Mouse (Mus musculus) E14TG2a.4 (cell line): ENCODE data around the gene Mn1.

Source experiments
- H3K27me3 ChIP-seq: 2 replicates; pipeline ENCODE4 v1.6.1; 2014; ENCODE audit warnings: low read length, control low read depth; ENCODE audit not compliant: insufficient read depth
- H3K36me3 ChIP-seq: 2 replicates; pipeline ENCODE4 v1.6.1; 2014; ENCODE audit warnings: low read length, control low read depth; ENCODE audit not compliant: insufficient read depth
- H3K4me1 ChIP-seq: replicated peaks from 2 replicates; pipeline ENCODE4 v1.6.1; 2014; ENCODE audit warnings: low read depth, low read length, control low read depth
- H3K4me3 ChIP-seq: replicated peaks from 2 replicates; pipeline ENCODE4 v1.5.1; 2014; ENCODE audit warnings: mild to moderate bottlenecking, low read length
- H3K9me3 ChIP-seq: 2 replicates; pipeline ENCODE4 v1.6.1; 2014; ENCODE audit warnings: low read length, control low read depth
- CTCF ChIP-seq: conservative IDR thresholded peaks from 2 replicates; pipeline ENCODE4 v1.5.1; 2014; ENCODE audit warnings: low read length
- NANOG ChIP-seq: IDR thresholded peaks from 2 replicates; pipeline ENCODE4 v1.6.1; 2014; ENCODE audit warnings: borderline replicate concordance, low read length, mixed read lengths
- POU5F1 ChIP-seq: IDR thresholded peaks from 2 replicates; pipeline ENCODE4 v1.6.1; 2014; ENCODE audit warnings: low read length, borderline replicate concordance

Mn1 gene

GRCm38 (mm10) chr5:111401879-111402650, 15.1 kb upstream of the Mn1 start:
- TF ChIP-seq POU5F1 (no peak), CTCF (no peak), NANOG (no peak)
- Histone ChIP-seq H3K27me3 (peaks cover 50% of the 10 kb centered on the region), H3K36me3 (no peaks in the 10 kb centered on the region), H3K4me3 (no peak overlapping the region), H3K9me3 (no peaks in the 10 kb centered on the region), H3K4me1 (peaks cover 36% of the 10 kb centered on the region)

DNA sequence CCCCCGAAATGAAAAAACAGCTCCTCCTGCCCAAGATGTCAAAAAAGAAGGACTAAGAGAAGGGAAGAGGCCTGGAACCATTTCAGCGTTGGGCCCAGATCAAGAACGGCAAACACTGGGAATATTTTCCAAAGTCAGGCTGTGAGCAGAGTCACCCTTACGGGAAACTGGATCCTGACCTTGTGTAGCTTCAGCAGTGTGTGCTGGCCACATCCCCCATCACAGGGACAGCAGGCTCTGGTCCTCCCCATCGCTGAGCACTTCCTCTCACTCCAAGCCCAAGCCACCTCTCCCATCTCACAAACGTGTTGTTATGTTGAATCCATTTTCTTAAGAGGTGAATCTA, 14.5 kb upstream of the Mn1 start:
- Histone ChIP-seq H3K9me3 (no peaks in the 10 kb centered on the region), H3K27me3 (peaks cover 46% of the 10 kb centered on the region), H3K36me3 (no peaks in the 10 kb centered on the region), H3K4me3 (no peak overlapping the region), H3K4me1 (peaks cover 36% of the 10 kb centered on the region)
- TF ChIP-seq POU5F1 (no peak), CTCF (no peak), NANOG (no peak)

GRCm38 (mm10) chr5:111404721-111405120, 12.4 kb upstream of the Mn1 start:
- Histone ChIP-seq H3K36me3 (no peaks in the 10 kb centered on the region), H3K27me3 (peaks cover 48% of the 10 kb centered on the region), H3K4me3 (no peak overlapping the region), H3K9me3 (no peaks in the 10 kb centered on the region), H3K4me1 (peaks cover 27% of the 10 kb centered on the region)
- TF ChIP-seq NANOG (no peak), POU5F1 (no peak), CTCF (no peak)

- no peak for TF ChIP-seq CTCF
- no peak for TF ChIP-seq NANOG
- Histone ChIP-seq H3K4me1 (peaks cover 13% of the 10 kb centered on the region), H3K9me3 (no peaks in the 10 kb centered on the region), H3K36me3 (no peaks in the 10 kb centered on the region), H3K27me3 (peaks cover 41% of the 10 kb centered on the region), H3K4me3 (no peak overlapping the region)
These were observed 8.6 kb upstream of the Mn1 start for GRCm38 (mm10) chr5:111408470-111409105.

- H3K36me3 ChIP-seq = no peaks in the 10 kb centered on the region
- peaks cover 18% of the 10 kb centered on the region for H3K4me1 ChIP-seq
- peaks cover 50% of the 10 kb centered on the region for H3K27me3 ChIP-seq
- no peaks in the 10 kb centered on the region for H3K9me3 ChIP-seq
- TF ChIP-seq CTCF = peak; percentile 37
- no peak for TF ChIP-seq NANOG
- H3K4me3 ChIP-seq = no peak overlapping the region
These were observed 7.6 kb upstream of the Mn1 start for GRCm38 (mm10) chr5:111409412-111410044.

- TF ChIP-seq CTCF (no peak), NANOG (no peak), POU5F1 (no peak)
- H3K9me3 ChIP-seq = no peaks in the 10 kb centered on the region
- H3K4me1 ChIP-seq = peaks cover 18% of the 10 kb centered on the region
These were observed 6.5 kb upstream of the Mn1 start for GRCm38 (mm10) chr5:111410665-111411064.

DNA sequence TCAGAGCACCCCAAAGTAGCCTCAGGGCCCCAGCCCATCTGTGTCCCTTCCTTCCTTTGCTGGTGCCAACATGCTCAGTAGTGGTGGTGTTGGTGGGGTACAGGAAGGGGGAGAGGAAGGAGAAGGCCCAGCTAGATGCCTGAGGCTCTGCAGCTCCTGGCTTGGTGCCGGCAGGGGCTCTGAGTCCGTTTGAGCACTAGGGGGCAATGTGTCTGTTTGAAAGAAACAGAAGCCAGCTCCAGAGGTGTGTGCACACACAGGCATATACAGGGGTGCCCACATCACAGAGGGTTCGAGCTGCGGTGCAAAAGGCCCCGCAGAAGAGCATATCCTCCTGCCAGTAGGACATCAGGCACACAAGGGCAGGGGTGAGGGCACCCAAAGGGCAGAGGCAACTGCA, 3.0 kb upstream of the Mn1 start:
- Histone ChIP-seq H3K9me3 (no peaks in the 10 kb centered on the region), H3K4me3 (no peak overlapping the region), H3K27me3 (peaks cover 79% of the 10 kb centered on the region), H3K4me1 (peaks cover 29% of the 10 kb centered on the region), H3K36me3 (no peaks in the 10 kb centered on the region)
- no peak for TF ChIP-seq NANOG
- TF ChIP-seq POU5F1 = no peak
- TF ChIP-seq CTCF = peak; percentile 46

More at GRCm38 (mm10) chr5:111410665-111411064, 6.5 kb upstream of the Mn1 start:
- no peak overlapping the region for H3K4me3 ChIP-seq
- H3K36me3 ChIP-seq = no peaks in the 10 kb centered on the region
- peaks cover 59% of the 10 kb centered on the region for H3K27me3 ChIP-seq

GRCm38 (mm10) chr5:111414770-111415249, 2.4 kb upstream of the Mn1 start:
- no peak for TF ChIP-seq NANOG
- TF ChIP-seq CTCF = no peak
- TF ChIP-seq POU5F1 = no peak
- no peaks in the 10 kb centered on the region for H3K36me3 ChIP-seq
- no peaks in the 10 kb centered on the region for H3K9me3 ChIP-seq
- peaks cover 81% of the 10 kb centered on the region for H3K27me3 ChIP-seq
- H3K4me3 ChIP-seq = no peak overlapping the region
- H3K4me1 ChIP-seq = peaks cover 34% of the 10 kb centered on the region
